Mouse (Mus musculus) liver, adult 2 months (tissue): ENCODE results near the gene Ptpn7.

Source experiments
- CTCF ChIP-seq: fragments of 200-500 bp; IDR thresholded peaks from 2 replicates; pipeline ENCODE4 v1.5.1; 2011; ENCODE audit warnings: low read depth, low read length, control low read depth
- POLR2A ChIP-seq: fragments of 200-500 bp; IDR thresholded peaks from 2 replicates; pipeline ENCODE4 v1.6.1; 2011; ENCODE audit warnings: low read length, control low read depth; ENCODE audit not compliant: insufficient read depth; ENCODE audit errors: extremely low read depth

DNA sequence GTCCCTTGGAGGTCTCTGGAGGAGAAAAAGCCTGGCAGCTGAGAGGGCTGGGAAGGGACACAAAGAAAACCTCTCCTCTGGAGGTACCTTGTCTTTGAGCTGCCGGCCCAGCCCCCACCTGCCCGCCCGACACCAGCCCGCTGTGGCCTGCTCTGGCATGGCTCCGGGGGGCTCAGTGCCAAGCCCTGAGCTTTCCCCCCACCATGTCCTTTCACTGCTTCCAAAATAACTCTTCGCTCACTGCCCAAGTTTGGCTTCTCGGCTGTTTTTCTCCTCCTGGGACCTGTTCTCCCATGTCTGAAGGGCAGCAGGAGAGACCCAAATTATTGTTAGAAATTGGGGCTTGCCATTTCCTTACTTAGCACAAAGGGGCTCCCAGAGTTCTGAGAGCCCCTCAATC, 34.1 kb upstream of the Ptpn7 start:
- no peak for TF ChIP-seq POLR2A
- TF ChIP-seq CTCF, result no peak
